Mouse (Mus musculus) intestine, postnatal 0 days (tissue): ENCODE results near the gene Bglap3. TPM values are rescaled to one million over a fixed set of nuclear protein-coding genes. Genes with fewer than 3 reads are reported as not detected.

Experiments used
- ATAC-seq: fragments of 200-750 bp; cut with Nextera tagmentation; 2 replicates; pipeline ENCODE4 v1.8.0; 2017; ENCODE audit warnings: mild to moderate bottlenecking, moderate TSS enrichment, moderate library complexity
- H3K27ac ChIP-seq: fragments of 300-500 bp; sonication (generic); 2 replicates; pipeline ENCODE4 v1.5.1; 2014; ENCODE audit warnings: mild to moderate bottlenecking, low read depth, low read length, moderate library complexity
- H3K27me3 ChIP-seq: fragments of 300-500 bp; sonication (generic); replicated peaks from 2 replicates; pipeline ENCODE4 v1.6.1; 2014; ENCODE audit warnings: low read length, mixed read lengths; ENCODE audit not compliant: control insufficient read depth, insufficient read depth
- H3K36me3 ChIP-seq: fragments of 300-500 bp; sonication (generic); 2 replicates; pipeline ENCODE4 v1.6.1; 2014; ENCODE audit warnings: mild to moderate bottlenecking, moderate library complexity; ENCODE audit not compliant: control insufficient read depth, insufficient read depth
- H3K4me1 ChIP-seq: fragments of 300-500 bp; sonication (generic); replicated peaks from 2 replicates; pipeline ENCODE4 v1.6.1; 2014; ENCODE audit warnings: antibody characterized with exemption, low read length, mixed read lengths; ENCODE audit not compliant: control insufficient read depth, insufficient read depth
- H3K4me2 ChIP-seq: fragments of 300-500 bp; sonication (generic); replicated peaks from 2 replicates; pipeline ENCODE4 v1.6.1; 2014; ENCODE audit warnings: low read depth, mild to moderate bottlenecking, moderate library complexity
- H3K4me3 ChIP-seq: fragments of 300-500 bp; sonication (generic); 2 replicates; pipeline ENCODE4 v1.5.1; 2014; ENCODE audit warnings: low read depth, low read length
- H3K9ac ChIP-seq: fragments of 300-500 bp; sonication (generic); 2 replicates; pipeline ENCODE4 v1.6.1; 2014; ENCODE audit warnings: mild to moderate bottlenecking, low read depth, low read length
- H3K9me3 ChIP-seq: fragments of 300-500 bp; sonication (generic); 2 replicates; pipeline ENCODE4 v1.6.1; 2016; ENCODE audit warnings: mixed run types; ENCODE audit not compliant: control insufficient read depth
- CTCF ChIP-seq: sonication (generic); IDR thresholded peaks from 2 replicates; pipeline ENCODE4 v1.5.1; 2016; ENCODE audit warnings: low read depth, mild to moderate bottlenecking, control low read depth, antibody characterized with exemption, moderate library complexity
- WGBS: fragments of 180-500 bp; shearing (Covaris S2); extraction: QIAGEN DNeasy Blood & Tissue Kit; methylation state at CpG from one replicate; pipeline ENCODE4 v1.1.7; 2014; 5-methylcytosine and 5-hydroxymethylcytosine counted together
- polyA plus RNA-seq: library from polyadenylated mRNA; unstranded; fragments of >200 nt; fragmentation: Nextera tagmentation; extraction: Ambion mirVana; gene quantifications from 2 replicates; pipeline ENCODE4 v1.2.1, GENCODE M21; 2015

Bglap3 gene
- polyA plus RNA-seq, 1 experiment from 2014 or later = 72.5 TPM

DNA sequence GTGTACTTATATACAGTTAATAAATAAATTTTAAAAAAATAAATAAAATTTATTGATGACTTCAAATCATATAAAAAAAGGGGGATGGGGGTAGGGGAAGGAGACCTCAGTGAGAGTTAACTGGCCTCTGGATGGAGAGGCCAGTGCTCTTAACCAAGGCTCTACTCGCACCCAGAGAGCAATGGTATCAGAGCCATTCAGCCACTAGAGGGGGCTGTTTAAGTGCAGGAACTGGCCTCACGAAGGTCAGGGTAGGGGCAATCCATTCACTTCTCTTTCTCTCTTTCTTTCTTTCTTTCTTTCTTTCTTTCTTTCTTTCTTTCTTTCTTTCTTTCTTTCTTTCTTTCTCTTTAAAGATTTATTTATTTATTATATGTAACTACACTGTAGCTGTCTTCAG, 41.3 kb downstream of the Bglap3 start:
- Histone ChIP-seq H3K9me3 (no peaks in the 10 kb centered on the region), H3K27ac (no peak overlapping the region)
- peak; percentile 75 for TF ChIP-seq CTCF

GRCm38 (mm10) chr3:88328956-88329355, 43.6 kb downstream of the Bglap3 start:
- Histone ChIP-seq H3K4me1 (no peaks in the 10 kb centered on the region), H3K27ac (no peak overlapping the region), H3K36me3 (peaks cover 26% of the 10 kb centered on the region), H3K4me2 (no peak overlapping the region), H3K9ac (no peak overlapping the region), H3K27me3 (no peaks in the 10 kb centered on the region), H3K4me3 (no peak overlapping the region), H3K9me3 (no peaks in the 10 kb centered on the region)
- no peak for ATAC-seq
- TF ChIP-seq CTCF = no peak
- 50% methylated on average over 5 of the region's 5 CpGs for WGBS

More for the DNA sequence above, 41.3 kb downstream of the Bglap3 start:
- H3K27me3 ChIP-seq = no peaks in the 10 kb centered on the region
- H3K4me1 ChIP-seq = no peaks in the 10 kb centered on the region
- no peak overlapping the region for H3K4me3 ChIP-seq
- ATAC-seq = no peak
- H3K36me3 ChIP-seq = peaks cover 26% of the 10 kb centered on the region
- no peak overlapping the region for H3K4me2 ChIP-seq
- no peak overlapping the region for H3K9ac ChIP-seq
- 38% methylated on average over 2 of the region's 2 CpGs for WGBS

DNA sequence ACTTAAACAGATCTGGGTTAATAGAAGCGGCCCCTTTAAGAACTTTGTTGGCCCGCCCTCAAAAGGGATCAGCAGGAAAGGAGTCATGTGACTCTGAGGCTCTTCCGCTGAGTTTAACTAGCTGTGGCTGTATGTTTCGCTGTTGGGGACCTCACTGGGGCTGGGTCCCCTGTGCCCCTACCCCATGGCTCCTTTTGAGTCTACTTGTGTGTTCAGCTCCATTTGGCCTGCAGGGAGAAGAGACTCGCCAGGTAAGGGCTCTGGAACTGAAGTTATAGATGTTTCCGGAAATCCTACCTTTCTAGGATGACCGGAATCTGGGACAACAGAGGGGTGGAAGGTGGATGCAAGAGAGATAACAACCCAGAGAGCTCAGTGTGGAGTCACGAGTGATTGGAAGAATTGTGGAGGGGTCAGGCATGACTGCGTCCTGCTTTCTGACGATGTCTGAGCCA, 47.6 kb downstream of the Bglap3 start, which contains the start of gene Glmp:
TSS of gene Glmp (plus strand) at position 73 of the 455 bp plus-strand sequence.
- H3K4me2 ChIP-seq = peak within 1 kb of the TSS; percentile 85
- peaks cover 53% of the 10 kb centered on the region for H3K36me3 ChIP-seq
- peak within 1 kb of the TSS; percentile 85 for H3K9ac ChIP-seq
- H3K4me3 ChIP-seq = peak within 1 kb of the TSS; percentile 71
- H3K27me3 ChIP-seq = no peaks in the 10 kb centered on the region
- WGBS = 0% methylated on average over 10 of the region's 10 CpGs
- ATAC-seq = peak; percentile 61
- H3K27ac ChIP-seq = peak within 1 kb of the TSS; percentile 60; the same call in 1 of the 2 replicates
- no peak for TF ChIP-seq CTCF
- H3K4me1 ChIP-seq = no peaks in the 10 kb centered on the region
- no peaks in the 10 kb centered on the region for H3K9me3 ChIP-seq

Other genes with a start within 250 kb of the Bglap3 start
- gene Mef2d, start 230.4 kb downstream of the Bglap3 start, polyA plus RNA-seq = 15.8 and 16.2 TPM in 2 replicates
- gene Rhbg, start 118.0 kb downstream of the Bglap3 start, polyA plus RNA-seq = 0.60 and 0.65 TPM in 2 replicates
- 0.13 and 0.18 TPM in 2 replicates for gene Gm38392, start 85.5 kb downstream of the Bglap3 start, polyA plus RNA-seq
- gene Tsacc, start 75.7 kb downstream of the Bglap3 start, polyA plus RNA-seq = 6.1 and 7.2 TPM in 2 replicates
- gene Cct3, start 75.6 kb downstream of the Bglap3 start, polyA plus RNA-seq = 170 and 175 TPM in 2 replicates
- gene Glmp, start 47.7 kb downstream of the Bglap3 start, polyA plus RNA-seq = 589 and 649 TPM in 2 replicates
- 13.5 and 14.0 TPM in 2 replicates for gene Tmem79, start 36.6 kb downstream of the Bglap3 start, polyA plus RNA-seq
- gene Smg5, start 36.5 kb downstream of the Bglap3 start, polyA plus RNA-seq = 12.6 and 13.7 TPM in 2 replicates
- 2.3 and 3.3 TPM in 2 replicates for gene Paqr6, start 8.2 kb downstream of the Bglap3 start, polyA plus RNA-seq
- not detected in 2 replicates for gene Bglap2, start 6.0 kb upstream of the Bglap3 start, polyA plus RNA-seq
- gene Bglap, start 11.7 kb upstream of the Bglap3 start, polyA plus RNA-seq = not detected in 2 replicates
- gene Pmf1, start 37.6 kb upstream of the Bglap3 start, polyA plus RNA-seq = 61.2 and 62.5 TPM in 2 replicates
- gene Slc25a44, start 52.4 kb upstream of the Bglap3 start, polyA plus RNA-seq = 30.4 and 31.7 TPM in 2 replicates
- 93.1 and 101 TPM in 2 replicates for gene Sema4a, start 88.4 kb upstream of the Bglap3 start, polyA plus RNA-seq
- gene Lmna, start 137.2 kb upstream of the Bglap3 start, polyA plus RNA-seq = 92.5 and 96.5 TPM in 2 replicates
- 2.8 TPM in 2 replicates for gene Mex3a, start 159.7 kb upstream of the Bglap3 start, polyA plus RNA-seq
- 79.5 and 89.2 TPM in 2 replicates for gene Rab25, start 175.6 kb upstream of the Bglap3 start, polyA plus RNA-seq
- gene Lamtor2, start 180.3 kb upstream of the Bglap3 start, polyA plus RNA-seq = 171 and 183 TPM in 2 replicates
- gene Ubqln4, start 181.0 kb upstream of the Bglap3 start, polyA plus RNA-seq = 17.3 and 19.2 TPM in 2 replicates
- 249 and 268 TPM in 2 replicates for gene Ssr2, start 203.1 kb upstream of the Bglap3 start, polyA plus RNA-seq
- 21.6 and 22.1 TPM in 2 replicates for gene Arhgef2, start 233.2 kb upstream of the Bglap3 start, polyA plus RNA-seq